Mouse (Mus musculus): Measurements from ENCODE around the gene Gm10799.
"Not testable (repeated sequence)": the region's sequence is repeated elsewhere in the genome, so short reads cannot be mapped to it uniquely, and the experiment has no call there.

DNA sequence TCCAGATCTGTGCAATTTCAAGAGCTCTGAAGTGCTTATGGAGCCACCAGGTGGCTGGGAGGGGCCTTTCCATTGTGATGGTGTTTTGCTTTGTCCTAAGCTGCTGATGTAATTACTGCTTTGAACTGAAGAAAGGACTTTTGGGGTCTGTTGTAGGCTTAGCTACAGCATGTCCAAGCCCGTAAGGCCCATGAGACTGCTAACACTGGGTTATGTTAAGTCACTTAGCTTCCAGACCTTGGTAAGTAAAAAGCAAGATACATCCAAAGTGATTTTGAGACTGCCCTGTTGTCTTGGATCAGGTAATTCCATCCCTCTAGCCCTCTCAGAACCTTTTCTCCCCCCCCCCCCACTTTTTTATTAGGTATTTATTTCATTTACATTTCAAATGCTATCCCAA lies 28.4 kb upstream of the Gm10799 start:
- TF ChIP-seq POLR2A (IDR thresholded peaks at IDR 0.05; ENCODE audit: borderline replicate concordance, extremely low read depth, low read depth, low read length); CTCF (IDR thresholded peaks at IDR 0.05; ENCODE audit: insufficient read depth, low read length): not testable (repeated sequence)
